Mouse (Mus musculus): ENCODE data around the gene Rplp2. TPM values are rescaled to one million over a fixed set of nuclear protein-coding genes. Genes with fewer than 3 reads are reported as not detected.
"Not testable (repeated sequence)": the region's sequence is repeated elsewhere in the genome, so short reads cannot be mapped to it uniquely, and the experiment has no call there.

Gene Rplp2
- polyA plus RNA-seq, 1 experiment: 734 TPM

- Histone ChIP-seq H3K36me3 (ENCODE audit: control insufficient read depth, insufficient read depth, low read length) (no peaks in the 10 kb centered on the region), H3K27ac (ENCODE audit: insufficient read depth, low read depth, low read length) (no peak overlapping the region), H3K4me3 (ENCODE audit: insufficient read depth, low read depth, low read length) (no peak overlapping the region), H3K4me1 (ENCODE audit: control insufficient read depth, insufficient read depth, low read length) (peaks cover 23% of the 10 kb centered on the region), H3K27me3 (replicated peaks; ENCODE audit: control insufficient read depth, insufficient read depth, low read length) (no peaks in the 10 kb centered on the region)
- TF ChIP-seq CTCF (conservative IDR thresholded peaks at IDR 0.05; ENCODE audit: insufficient read depth, insufficient read length, low read depth, low read length): peak; percentile 81
- TF ChIP-seq POLR2A (IDR thresholded peaks at IDR 0.05; ENCODE audit: low read depth, low read length): no peak
- peak; percentile 76 for DNase-seq
- WGBS: 23% methylated on average over 6 of the region's 6 CpGs
These were observed 6.6 kb upstream of the Rplp2 start for GRCm38 (mm10) chr7:141440613-141441012.

- TF ChIP-seq POLR2A (IDR thresholded peaks at IDR 0.05; ENCODE audit: low read depth, low read length) (no peak), CTCF (conservative IDR thresholded peaks at IDR 0.05; ENCODE audit: insufficient read depth, insufficient read length, low read depth, low read length) (no peak)
- Histone ChIP-seq H3K36me3 (ENCODE audit: control insufficient read depth, insufficient read depth, low read length) (no peaks in the 10 kb centered on the region), H3K27ac (ENCODE audit: insufficient read depth, low read depth, low read length) (no peak overlapping the region), H3K4me3 (ENCODE audit: insufficient read depth, low read depth, low read length) (no peak overlapping the region), H3K27me3 (replicated peaks; ENCODE audit: control insufficient read depth, insufficient read depth, low read length) (no peaks in the 10 kb centered on the region), H3K4me1 (ENCODE audit: control insufficient read depth, insufficient read depth, low read length) (peaks cover 15% of the 10 kb centered on the region)
- DNase-seq: no peak
- 95% methylated on average over 9 of the region's 9 CpGs for WGBS
These were observed 5.7 kb upstream of the Rplp2 start for GRCm38 (mm10) chr7:141441460-141441859.

GRCm38 (mm10) chr7:141442199-141442598 lies 5.0 kb upstream of the Rplp2 start:
- no peak for TF ChIP-seq CTCF (conservative IDR thresholded peaks at IDR 0.05; ENCODE audit: insufficient read depth, insufficient read length, low read depth, low read length)
- no peak for TF ChIP-seq POLR2A (IDR thresholded peaks at IDR 0.05; ENCODE audit: low read depth, low read length)
- no peak overlapping the region for H3K4me3 ChIP-seq (ENCODE audit: insufficient read depth, low read depth, low read length)
- WGBS: 92% methylated on average over 13 of the region's 13 CpGs
- H3K27me3 ChIP-seq (replicated peaks; ENCODE audit: control insufficient read depth, insufficient read depth, low read length): no peaks in the 10 kb centered on the region
- peaks cover 11% of the 10 kb centered on the region for H3K4me1 ChIP-seq (ENCODE audit: control insufficient read depth, insufficient read depth, low read length)
- no peak overlapping the region for H3K27ac ChIP-seq (ENCODE audit: insufficient read depth, low read depth, low read length)
- DNase-seq: no peak
- no peaks in the 10 kb centered on the region for H3K36me3 ChIP-seq (ENCODE audit: control insufficient read depth, insufficient read depth, low read length)

GRCm38 (mm10) chr7:141443081-141443821 lies 3.9 kb upstream of the Rplp2 start:
- 14% methylated on average over 12 of the region's 12 CpGs for WGBS
- H3K36me3 ChIP-seq (ENCODE audit: control insufficient read depth, insufficient read depth, low read length): no peaks in the 10 kb centered on the region
- peak; percentile 50 for DNase-seq
- no peak overlapping the region for H3K27ac ChIP-seq (ENCODE audit: insufficient read depth, low read depth, low read length)
- H3K27me3 ChIP-seq (replicated peaks; ENCODE audit: control insufficient read depth, insufficient read depth, low read length): no peaks in the 10 kb centered on the region
- H3K4me1 ChIP-seq (ENCODE audit: control insufficient read depth, insufficient read depth, low read length): peaks cover 11% of the 10 kb centered on the region
- peak overlapping the region; percentile 52 for H3K4me3 ChIP-seq (ENCODE audit: insufficient read depth, low read depth, low read length)
- no peak for TF ChIP-seq POLR2A (IDR thresholded peaks at IDR 0.05; ENCODE audit: low read depth, low read length)
- no peak for TF ChIP-seq CTCF (conservative IDR thresholded peaks at IDR 0.05; ENCODE audit: insufficient read depth, insufficient read length, low read depth, low read length)

GRCm38 (mm10) chr7:141443828-141444237 lies 3.3 kb upstream of the Rplp2 start, which contains the start of gene Pidd1:
Gene Pidd1, minus strand, starts transcription at chr7:141444025.
- 0 out of 2 replicates have a peak within 1 kb of the TSS, but pooled peaks have one; percentile 41 for H3K27ac ChIP-seq (ENCODE audit: insufficient read depth, low read depth, low read length)
- peak; percentile 80 for DNase-seq
- no peaks in the 10 kb centered on the region for H3K27me3 ChIP-seq (replicated peaks; ENCODE audit: control insufficient read depth, insufficient read depth, low read length)
- peak within 1 kb of the TSS; percentile 52 for H3K4me3 ChIP-seq (ENCODE audit: insufficient read depth, low read depth, low read length)
- H3K4me1 ChIP-seq (ENCODE audit: control insufficient read depth, insufficient read depth, low read length): peaks cover 15% of the 10 kb centered on the region
- TF ChIP-seq POLR2A (IDR thresholded peaks at IDR 0.05; ENCODE audit: low read depth, low read length) (no peak), CTCF (conservative IDR thresholded peaks at IDR 0.05; ENCODE audit: insufficient read depth, insufficient read length, low read depth, low read length) (no peak)
- WGBS: under 1% methylated on average over 25 of the region's 25 CpGs
- peaks cover 2% of the 10 kb centered on the region; the same call in 1 of the 2 replicates for H3K36me3 ChIP-seq (ENCODE audit: control insufficient read depth, insufficient read depth, low read length)

GRCm38 (mm10) chr7:141446374-141446773 lies 796 bp upstream of the Rplp2 start:
- H3K27ac ChIP-seq (ENCODE audit: insufficient read depth, low read depth, low read length); H3K27me3 ChIP-seq (replicated peaks; ENCODE audit: control insufficient read depth, insufficient read depth, low read length): not testable (repeated sequence)
- 68% methylated on average over 3 of the region's 3 CpGs for WGBS

GRCm38 (mm10) chr7:141451928-141452327 lies 4.8 kb downstream of the Rplp2 start:
- TF ChIP-seq CTCF (conservative IDR thresholded peaks at IDR 0.05; ENCODE audit: insufficient read depth, insufficient read length, low read depth, low read length) (no peak), POLR2A (IDR thresholded peaks at IDR 0.05; ENCODE audit: low read depth, low read length) (no peak)
- Histone ChIP-seq H3K36me3 (ENCODE audit: control insufficient read depth, insufficient read depth, low read length) (peaks cover 2% of the 10 kb centered on the region; the same call in 1 of the 2 replicates), H3K27ac (ENCODE audit: insufficient read depth, low read depth, low read length) (no peak overlapping the region), H3K4me3 (ENCODE audit: insufficient read depth, low read depth, low read length) (no peak overlapping the region), H3K4me1 (ENCODE audit: control insufficient read depth, insufficient read depth, low read length) (peaks cover 14% of the 10 kb centered on the region), H3K27me3 (replicated peaks; ENCODE audit: control insufficient read depth, insufficient read depth, low read length) (no peaks in the 10 kb centered on the region)
- DNase-seq: no peak

More at GRCm38 (mm10) chr7:141446374-141446773, 796 bp upstream of the Rplp2 start:
- H3K4me1 ChIP-seq (ENCODE audit: control insufficient read depth, insufficient read depth, low read length): peaks cover 10% of the 10 kb centered on the region
- H3K4me3 ChIP-seq (ENCODE audit: insufficient read depth, low read depth, low read length); DNase-seq; H3K36me3 ChIP-seq (ENCODE audit: control insufficient read depth, insufficient read depth, low read length): not testable (repeated sequence)
